Mouse (Mus musculus): ENCODE measurements around the gene Ddr1. TPM values are rescaled to one million over a fixed set of nuclear protein-coding genes. Genes with fewer than 3 reads are reported as not detected.

The Ddr1 gene
- polyA plus RNA-seq, 1 experiment from 2014 or later, result 14.7 TPM

DNA sequence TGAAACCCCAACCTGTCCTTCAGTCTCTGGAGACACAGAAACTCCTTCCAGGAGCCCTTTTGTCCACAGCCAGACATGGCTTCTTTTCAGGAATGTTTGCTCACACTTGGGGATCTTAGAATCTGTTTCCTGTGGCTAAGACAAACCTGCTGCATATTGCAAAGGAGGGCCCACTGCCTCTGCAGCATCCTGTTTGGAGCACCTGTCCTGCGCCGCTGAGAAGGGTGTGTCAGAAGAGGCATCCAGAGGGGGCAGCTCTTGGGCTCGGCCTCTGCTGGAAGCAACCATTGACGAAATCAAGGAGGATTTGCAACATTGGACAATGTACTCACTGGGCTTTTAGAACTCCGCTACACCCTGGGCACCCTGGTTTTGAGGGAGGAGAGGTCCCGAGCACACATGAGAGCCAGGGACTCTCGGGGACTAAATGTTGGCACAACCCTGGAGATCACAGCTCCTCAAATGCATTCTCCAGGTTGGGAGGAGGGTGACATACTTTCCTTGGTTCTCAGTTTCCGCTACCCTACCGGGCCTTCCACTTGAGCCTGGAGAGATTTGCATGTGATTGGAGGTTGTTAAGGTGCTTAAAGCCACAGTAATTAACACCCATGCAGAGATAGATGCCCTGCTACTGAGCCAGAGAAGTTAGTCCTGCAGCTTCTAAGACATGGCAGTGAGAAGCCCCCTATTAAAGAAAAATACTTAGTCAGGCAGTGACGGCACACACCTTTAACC lies 23.2 kb upstream of the Ddr1 start:
- Histone ChIP-seq H3K9me3 (ENCODE audit: control insufficient read depth, low read length) (no peaks in the 10 kb centered on the region), H3K27me3 (ENCODE audit: control insufficient read depth, insufficient read depth, low read length) (no peaks in the 10 kb centered on the region), H3K27ac (replicated peaks; ENCODE audit: low read depth, low read length) (no peak overlapping the region), H3K4me1 (ENCODE audit: control insufficient read depth, insufficient read depth, low read length) (no peaks in the 10 kb centered on the region), H3K4me2 (ENCODE audit: low read depth, severe bottlenecking) (no peak overlapping the region), H3K9ac (ENCODE audit: low read length) (no peak overlapping the region), H3K36me3 (ENCODE audit: control insufficient read depth, insufficient read depth, low read length) (no peaks in the 10 kb centered on the region), H3K4me3 (ENCODE audit: low read depth, low read length) (no peak overlapping the region)
- DNase-seq (ENCODE audit: low spot score) (no peak), ATAC-seq (ENCODE audit: insufficient number of reproducible peaks, low FRiP score, low TSS enrichment, low read depth) (no peak)
- 23% methylated on average over 10 of the region's 10 CpGs for WGBS

DNA sequence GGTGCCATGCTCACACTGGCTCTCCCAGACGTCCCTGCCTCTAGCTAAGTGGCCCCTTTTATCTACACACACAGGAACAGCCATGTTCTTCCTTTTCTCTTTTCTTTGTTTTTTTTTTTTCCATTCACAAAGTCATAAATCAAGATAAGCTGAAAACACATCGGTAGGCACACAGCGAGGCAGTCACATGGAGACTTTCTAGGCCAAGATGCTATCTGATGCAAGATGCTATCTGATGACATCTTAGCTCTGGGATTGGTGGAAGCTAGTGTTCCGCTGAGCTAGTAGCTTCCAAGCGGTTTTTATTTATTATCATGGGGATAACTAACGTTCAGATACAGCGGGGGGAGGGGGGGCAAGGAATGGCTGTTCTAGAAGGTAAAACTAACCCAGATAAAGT lies 22.6 kb upstream of the Ddr1 start:
- no peak overlapping the region for H3K27ac ChIP-seq (replicated peaks; ENCODE audit: low read depth, low read length)
- H3K4me2 ChIP-seq (ENCODE audit: low read depth, severe bottlenecking), result no peak overlapping the region
- H3K36me3 ChIP-seq (ENCODE audit: control insufficient read depth, insufficient read depth, low read length), result no peaks in the 10 kb centered on the region
- H3K27me3 ChIP-seq (ENCODE audit: control insufficient read depth, insufficient read depth, low read length), result no peaks in the 10 kb centered on the region
- H3K4me1 ChIP-seq (ENCODE audit: control insufficient read depth, insufficient read depth, low read length), result no peaks in the 10 kb centered on the region
- no peak for DNase-seq (ENCODE audit: low spot score)
- no peak for ATAC-seq (ENCODE audit: insufficient number of reproducible peaks, low FRiP score, low TSS enrichment, low read depth)
- H3K9ac ChIP-seq (ENCODE audit: low read length), result no peak overlapping the region
- no peak overlapping the region for H3K4me3 ChIP-seq (ENCODE audit: low read depth, low read length)
- WGBS, result 34% methylated on average over 7 of the region's 7 CpGs
- no peaks in the 10 kb centered on the region for H3K9me3 ChIP-seq (ENCODE audit: control insufficient read depth, low read length)

DNA sequence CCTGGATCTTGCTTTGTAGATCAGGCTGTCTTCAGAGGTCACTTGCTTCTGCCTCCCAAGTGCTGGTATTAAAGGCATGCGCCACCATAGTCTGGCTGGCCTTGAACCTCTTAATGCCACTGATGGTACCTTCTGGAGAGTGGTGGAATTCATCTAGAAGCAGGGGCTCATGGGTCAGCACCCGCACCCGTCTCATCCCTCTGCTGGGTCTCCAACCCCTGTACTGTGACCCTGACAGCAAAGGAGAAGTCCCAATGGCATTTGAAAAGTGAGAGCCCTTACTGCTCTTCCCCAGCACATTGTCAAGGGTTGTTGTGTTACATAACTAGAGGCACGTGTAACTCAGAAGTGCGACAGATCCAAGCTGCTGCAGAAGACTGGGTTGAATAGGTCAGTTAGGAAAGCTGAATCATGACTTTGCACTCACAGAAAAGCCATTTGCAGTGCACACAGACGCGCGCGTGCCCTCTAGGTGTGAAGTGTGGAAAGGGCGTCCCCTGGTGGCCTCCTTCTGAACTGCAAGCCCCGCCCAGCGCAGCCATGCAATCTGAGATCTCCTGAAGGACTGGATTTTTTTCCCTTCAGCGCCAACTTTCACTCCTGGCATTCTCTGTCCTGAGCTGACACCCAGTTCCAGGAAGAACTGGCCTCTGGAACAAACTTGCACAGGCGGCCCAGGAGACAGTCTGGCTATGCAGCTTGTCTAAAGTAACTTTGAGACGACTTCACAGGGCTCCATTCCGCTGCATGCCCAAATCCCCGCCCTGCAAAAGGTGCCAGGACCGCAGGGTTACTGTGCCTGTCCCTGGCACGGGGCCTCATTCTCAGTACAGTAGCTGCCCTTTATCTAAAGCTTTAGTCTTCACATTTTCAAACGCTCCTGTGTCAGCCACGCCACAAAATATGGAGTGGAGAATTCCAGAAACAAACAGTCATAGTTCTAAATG lies 21.1 kb upstream of the Ddr1 start:
- H3K27me3 ChIP-seq (ENCODE audit: control insufficient read depth, insufficient read depth, low read length), result no peaks in the 10 kb centered on the region
- no peaks in the 10 kb centered on the region for H3K36me3 ChIP-seq (ENCODE audit: control insufficient read depth, insufficient read depth, low read length)
- H3K9ac ChIP-seq (ENCODE audit: low read length), result no peak overlapping the region
- H3K9me3 ChIP-seq (ENCODE audit: control insufficient read depth, low read length), result no peaks in the 10 kb centered on the region
- no peak overlapping the region for H3K27ac ChIP-seq (replicated peaks; ENCODE audit: low read depth, low read length)
- no peak overlapping the region for H3K4me2 ChIP-seq (ENCODE audit: low read depth, severe bottlenecking)
- no peaks in the 10 kb centered on the region for H3K4me1 ChIP-seq (ENCODE audit: control insufficient read depth, insufficient read depth, low read length)
- WGBS, result 31% methylated on average over 21 of the region's 21 CpGs
- ATAC-seq (ENCODE audit: insufficient number of reproducible peaks, low FRiP score, low TSS enrichment, low read depth) (no peak), DNase-seq (ENCODE audit: low spot score) (peak; percentile 95)
- H3K4me3 ChIP-seq (ENCODE audit: low read depth, low read length), result no peak overlapping the region

DNA sequence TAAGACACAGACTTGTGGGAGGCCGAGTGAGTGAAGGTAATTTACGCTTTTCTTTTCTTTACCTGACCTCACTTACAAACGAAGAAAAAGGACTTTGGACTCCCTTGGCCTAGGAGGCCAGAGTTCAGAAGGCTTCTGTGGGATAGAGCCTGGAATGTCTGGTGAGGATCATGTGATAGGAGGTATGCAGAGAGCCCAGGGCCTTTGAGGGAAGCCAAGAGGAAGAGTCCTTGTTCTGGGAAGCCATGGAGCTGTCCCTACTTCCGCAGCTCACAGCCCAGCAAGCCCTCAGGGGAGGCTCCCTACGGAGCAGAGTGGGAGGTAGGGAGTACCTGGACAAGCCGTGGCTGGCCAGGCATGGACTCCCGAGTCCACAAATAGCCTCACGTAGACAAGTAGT lies 17.3 kb upstream of the Ddr1 start:
- no peaks in the 10 kb centered on the region for H3K36me3 ChIP-seq (ENCODE audit: control insufficient read depth, insufficient read depth, low read length)
- 61% methylated on average over 8 of the region's 8 CpGs for WGBS
- no peak for DNase-seq (ENCODE audit: low spot score)
- H3K4me3 ChIP-seq (ENCODE audit: low read depth, low read length), result no peak overlapping the region
- no peaks in the 10 kb centered on the region for H3K27me3 ChIP-seq (ENCODE audit: control insufficient read depth, insufficient read depth, low read length)
- no peak overlapping the region for H3K4me2 ChIP-seq (ENCODE audit: low read depth, severe bottlenecking)
- no peaks in the 10 kb centered on the region for H3K9me3 ChIP-seq (ENCODE audit: control insufficient read depth, low read length)
- no peak overlapping the region for H3K27ac ChIP-seq (replicated peaks; ENCODE audit: low read depth, low read length)
- ATAC-seq (ENCODE audit: insufficient number of reproducible peaks, low FRiP score, low TSS enrichment, low read depth), result no peak
- no peak overlapping the region for H3K9ac ChIP-seq (ENCODE audit: low read length)
- peaks cover 6% of the 10 kb centered on the region; the same call in 1 of the 2 replicates for H3K4me1 ChIP-seq (ENCODE audit: control insufficient read depth, insufficient read depth, low read length)

DNA sequence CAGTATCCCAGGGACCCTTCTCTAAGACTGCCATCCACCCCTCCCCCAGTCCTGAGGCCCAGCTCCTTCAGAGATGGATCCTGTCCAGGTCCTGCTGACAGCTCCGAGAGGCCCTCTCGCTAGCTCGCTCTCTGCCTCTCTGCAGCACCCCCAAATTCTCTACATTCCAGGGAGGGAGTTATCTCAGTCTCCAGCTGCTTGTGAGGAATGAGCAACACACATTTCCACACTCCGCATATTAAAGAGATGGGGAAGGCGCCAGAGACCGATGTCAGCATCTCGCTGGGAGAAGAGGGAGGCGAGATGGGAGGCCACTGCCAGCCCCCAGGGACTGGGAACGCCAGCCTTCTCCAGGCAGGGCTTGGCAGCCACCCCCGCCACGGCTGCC lies 15.9 kb upstream of the Ddr1 start:
- H3K27me3 ChIP-seq (ENCODE audit: control insufficient read depth, insufficient read depth, low read length), result no peaks in the 10 kb centered on the region
- no peak overlapping the region for H3K27ac ChIP-seq (replicated peaks; ENCODE audit: low read depth, low read length)
- H3K36me3 ChIP-seq (ENCODE audit: control insufficient read depth, insufficient read depth, low read length), result no peaks in the 10 kb centered on the region
- H3K4me3 ChIP-seq (ENCODE audit: low read depth, low read length), result no peak overlapping the region
- ATAC-seq (ENCODE audit: insufficient number of reproducible peaks, low FRiP score, low TSS enrichment, low read depth) (no peak; the same call in 1 of the 2 replicates), DNase-seq (ENCODE audit: low spot score) (no peak)
- WGBS, result 8% methylated on average over 11 of the region's 11 CpGs
- H3K4me2 ChIP-seq (ENCODE audit: low read depth, severe bottlenecking), result no peak overlapping the region
- H3K9ac ChIP-seq (ENCODE audit: low read length), result no peak overlapping the region
- no peaks in the 10 kb centered on the region for H3K9me3 ChIP-seq (ENCODE audit: control insufficient read depth, low read length)
- peaks cover 6% of the 10 kb centered on the region; the same call in 1 of the 2 replicates for H3K4me1 ChIP-seq (ENCODE audit: control insufficient read depth, insufficient read depth, low read length)

DNA sequence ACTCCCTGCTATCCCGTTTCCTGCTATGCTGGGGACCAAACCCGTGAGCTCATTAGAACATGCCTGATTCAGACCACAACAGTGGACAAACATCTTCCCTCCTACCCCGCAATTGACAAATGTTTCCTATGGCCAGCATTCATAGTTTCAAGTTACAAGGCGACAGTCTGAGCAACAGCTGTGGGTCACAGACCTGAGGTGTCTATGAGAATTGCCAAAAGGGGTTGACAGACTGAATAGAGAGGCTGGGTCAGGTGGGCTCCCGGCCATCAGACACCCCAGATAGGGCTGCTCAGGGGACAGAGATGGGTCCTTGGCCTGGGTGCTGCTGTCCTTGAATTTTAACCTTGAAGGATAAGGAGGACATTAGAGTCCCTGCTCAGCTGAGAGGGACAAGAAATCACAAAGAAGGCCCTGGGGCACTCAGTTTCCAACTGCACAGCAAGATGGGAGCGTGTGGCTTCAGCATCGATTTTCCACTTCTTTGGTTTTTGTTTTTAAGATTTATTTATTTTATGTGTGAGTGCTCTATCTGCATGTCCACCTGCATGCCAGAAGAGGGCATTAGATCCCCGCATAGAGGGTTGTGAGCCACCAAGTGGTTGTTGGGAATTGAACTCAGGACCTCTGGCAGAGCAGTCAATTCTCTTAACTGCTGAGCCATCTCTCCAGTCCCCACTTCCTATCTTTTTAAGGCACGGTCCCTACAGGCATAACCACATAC lies 15.4 kb upstream of the Ddr1 start:
- Histone ChIP-seq H3K27ac (replicated peaks; ENCODE audit: low read depth, low read length) (no peak overlapping the region), H3K4me3 (ENCODE audit: low read depth, low read length) (no peak overlapping the region), H3K4me2 (ENCODE audit: low read depth, severe bottlenecking) (no peak overlapping the region), H3K4me1 (ENCODE audit: control insufficient read depth, insufficient read depth, low read length) (peaks cover 6% of the 10 kb centered on the region; the same call in 1 of the 2 replicates), H3K36me3 (ENCODE audit: control insufficient read depth, insufficient read depth, low read length) (no peaks in the 10 kb centered on the region), H3K27me3 (ENCODE audit: control insufficient read depth, insufficient read depth, low read length) (no peaks in the 10 kb centered on the region), H3K9ac (ENCODE audit: low read length) (no peak overlapping the region), H3K9me3 (ENCODE audit: control insufficient read depth, low read length) (no peaks in the 10 kb centered on the region)
- ATAC-seq (ENCODE audit: insufficient number of reproducible peaks, low FRiP score, low TSS enrichment, low read depth) (no peak; the same call in 1 of the 2 replicates), DNase-seq (ENCODE audit: low spot score) (no peak)
- WGBS, result 35% methylated on average over 9 of the region's 9 CpGs

DNA sequence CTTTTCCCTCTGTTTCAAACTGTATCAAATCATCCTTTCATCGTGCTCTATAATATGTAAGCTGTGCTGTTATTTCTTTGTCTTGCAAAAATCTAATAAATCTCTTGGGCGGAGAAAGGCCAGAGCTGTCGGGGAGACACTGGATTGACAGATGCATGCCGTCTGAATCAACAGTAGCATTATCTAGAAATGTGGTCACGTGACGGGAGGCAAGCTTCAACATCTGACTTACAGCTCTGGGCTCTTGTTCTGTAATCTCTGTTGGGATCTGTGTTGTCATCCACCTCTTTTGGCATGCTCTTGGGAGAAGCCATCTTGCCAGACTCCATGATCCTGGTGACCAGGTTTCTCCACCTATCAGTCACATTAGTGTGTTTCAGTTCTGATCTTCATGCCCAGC lies 12.7 kb upstream of the Ddr1 start:
- no peak overlapping the region for H3K9ac ChIP-seq (ENCODE audit: low read length)
- DNase-seq (ENCODE audit: low spot score) (no peak), ATAC-seq (ENCODE audit: insufficient number of reproducible peaks, low FRiP score, low TSS enrichment, low read depth) (no peak)
- 90% methylated on average over 6 of the region's 6 CpGs for WGBS
- H3K4me3 ChIP-seq (ENCODE audit: low read depth, low read length), result no peak overlapping the region
- no peaks in the 10 kb centered on the region for H3K36me3 ChIP-seq (ENCODE audit: control insufficient read depth, insufficient read depth, low read length)
- H3K27ac ChIP-seq (replicated peaks; ENCODE audit: low read depth, low read length), result no peak overlapping the region
- no peaks in the 10 kb centered on the region for H3K27me3 ChIP-seq (ENCODE audit: control insufficient read depth, insufficient read depth, low read length)
- H3K9me3 ChIP-seq (ENCODE audit: control insufficient read depth, low read length), result no peaks in the 10 kb centered on the region
- no peak overlapping the region for H3K4me2 ChIP-seq (ENCODE audit: low read depth, severe bottlenecking)
- H3K4me1 ChIP-seq (ENCODE audit: control insufficient read depth, insufficient read depth, low read length), result peaks cover 6% of the 10 kb centered on the region; the same call in 1 of the 2 replicates

DNA sequence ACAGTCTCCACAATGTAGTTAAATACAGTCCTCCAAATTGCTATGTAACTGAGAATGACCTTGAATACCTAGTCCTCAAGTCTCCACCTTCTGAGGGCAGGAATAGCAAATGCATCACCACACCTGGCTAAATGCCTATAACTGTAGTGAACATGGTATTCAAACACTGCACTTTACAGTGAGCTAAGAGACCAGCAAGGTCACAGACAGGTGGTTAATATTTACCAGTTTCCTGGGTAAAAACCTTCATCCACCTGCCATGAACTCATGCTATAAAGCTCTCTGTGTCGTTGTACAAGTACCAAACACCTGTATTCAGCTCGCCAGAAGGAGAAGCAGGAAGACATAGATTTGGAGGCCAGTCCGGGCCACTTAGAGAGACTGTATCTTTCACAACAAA lies 11.7 kb upstream of the Ddr1 start:
- DNase-seq (ENCODE audit: low spot score), result no peak
- H3K36me3 ChIP-seq (ENCODE audit: control insufficient read depth, insufficient read depth, low read length), result no peaks in the 10 kb centered on the region
- ATAC-seq (ENCODE audit: insufficient number of reproducible peaks, low FRiP score, low TSS enrichment, low read depth), result no peak
- no peak overlapping the region for H3K4me3 ChIP-seq (ENCODE audit: low read depth, low read length)
- 83% methylated on average over 3 of the region's 3 CpGs for WGBS
- no peaks in the 10 kb centered on the region for H3K27me3 ChIP-seq (ENCODE audit: control insufficient read depth, insufficient read depth, low read length)
- H3K27ac ChIP-seq (replicated peaks; ENCODE audit: low read depth, low read length), result no peak overlapping the region
- H3K4me2 ChIP-seq (ENCODE audit: low read depth, severe bottlenecking), result no peak overlapping the region
- H3K9me3 ChIP-seq (ENCODE audit: control insufficient read depth, low read length), result no peaks in the 10 kb centered on the region
- H3K4me1 ChIP-seq (ENCODE audit: control insufficient read depth, insufficient read depth, low read length), result peaks cover 7% of the 10 kb centered on the region; the same call in 1 of the 2 replicates
- H3K9ac ChIP-seq (ENCODE audit: low read length), result no peak overlapping the region

All from limb, embryonic 11.5 days (tissue).